Mouse (Mus musculus): ENCODE results near the gene Nans. TPM values are rescaled to one million over a fixed set of nuclear protein-coding genes. Genes with fewer than 3 reads are reported as not detected.

Nans gene
- total RNA-seq, 2 experiments from 2014 or later, result 15.5 to 16.5 TPM

DNA sequence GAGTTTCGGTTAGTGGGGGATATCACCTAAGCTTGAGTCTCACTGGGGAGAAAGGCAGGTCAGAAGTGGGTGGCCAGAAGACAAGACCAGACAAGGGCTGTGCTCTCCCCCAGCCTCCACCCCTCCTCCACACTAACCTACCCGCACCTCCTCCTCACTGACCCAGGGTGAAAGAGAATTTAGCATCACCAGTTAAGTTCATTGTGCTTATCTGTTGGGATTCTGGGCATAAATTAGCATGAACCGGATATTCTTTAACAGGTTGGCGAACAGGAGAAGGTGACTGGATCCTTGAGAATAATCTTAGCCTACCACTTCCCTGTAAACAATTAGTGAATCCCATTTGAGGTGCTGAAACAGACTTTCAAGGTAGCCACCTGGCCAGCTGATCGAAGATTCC lies 13.9 kb upstream of the Nans start:
- DNase-seq (ENCODE audit: low spot score), result no peak
- intact Hi-C loops (cut with DNase I), result no loop called here

DNA sequence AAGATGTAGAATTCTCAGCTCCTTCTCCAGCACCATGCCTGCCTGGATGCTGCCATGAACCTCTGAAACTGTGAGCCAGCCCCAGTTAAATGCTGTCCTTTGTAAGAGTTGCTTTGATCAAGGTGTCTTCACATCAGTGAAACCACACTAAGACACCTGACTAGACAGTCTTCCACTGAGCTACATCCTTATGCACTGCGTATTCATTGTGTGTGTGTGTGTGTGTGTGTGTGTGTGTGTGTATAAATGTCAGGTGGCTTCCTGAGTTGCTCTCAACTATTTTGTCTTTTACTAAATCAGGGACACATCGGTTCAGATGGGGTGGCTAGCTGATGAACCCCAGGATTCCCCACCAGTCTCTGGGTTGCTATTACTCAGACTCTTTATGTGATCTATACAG lies 10.0 kb upstream of the Nans start:
- no peak for DNase-seq (ENCODE audit: low spot score)
- intact Hi-C loops (cut with DNase I), result no loop called here

DNA sequence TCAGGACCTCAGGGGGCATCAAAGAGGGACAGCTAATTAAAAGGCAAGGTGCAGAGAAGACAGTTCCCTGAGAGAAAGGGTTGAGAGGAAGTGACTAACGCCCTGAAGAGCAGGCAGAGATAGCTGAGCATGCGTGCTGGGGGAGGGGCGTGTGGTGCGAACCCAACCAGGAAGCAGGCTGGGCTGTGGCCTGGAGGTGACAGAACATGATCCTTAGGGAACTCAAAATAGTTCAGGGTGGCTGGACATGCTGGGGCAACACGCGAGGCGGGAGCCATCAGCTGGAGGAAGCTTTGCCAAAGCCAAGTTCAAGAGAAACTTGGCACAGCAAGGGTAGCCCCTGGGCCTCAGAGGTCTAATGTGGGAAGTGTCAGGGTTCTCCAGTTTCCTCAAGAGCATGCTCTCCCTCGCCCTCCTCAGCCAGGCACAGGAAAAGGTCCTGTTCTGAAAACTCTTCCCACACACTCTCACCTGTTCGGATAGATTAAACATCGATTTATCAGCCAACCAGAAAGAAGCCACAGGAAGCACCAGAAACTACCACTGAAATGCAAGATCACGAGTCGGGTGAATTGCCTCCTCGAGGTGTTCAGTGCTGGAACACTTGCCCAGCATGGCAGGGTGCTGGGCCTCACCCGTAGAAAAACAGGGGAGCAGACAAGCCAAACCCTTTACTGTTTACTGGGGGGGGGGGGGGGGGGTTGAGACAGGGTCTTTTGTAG lies 3.2 kb upstream of the Nans start:
- peak; percentile 69 for DNase-seq (ENCODE audit: low spot score)
- intact Hi-C loops (cut with DNase I), result loop anchor here (5.0 kb wide), 1 partner anchor 34 kb away; the partner anchor contains the start of gene Anp32b

DNA sequence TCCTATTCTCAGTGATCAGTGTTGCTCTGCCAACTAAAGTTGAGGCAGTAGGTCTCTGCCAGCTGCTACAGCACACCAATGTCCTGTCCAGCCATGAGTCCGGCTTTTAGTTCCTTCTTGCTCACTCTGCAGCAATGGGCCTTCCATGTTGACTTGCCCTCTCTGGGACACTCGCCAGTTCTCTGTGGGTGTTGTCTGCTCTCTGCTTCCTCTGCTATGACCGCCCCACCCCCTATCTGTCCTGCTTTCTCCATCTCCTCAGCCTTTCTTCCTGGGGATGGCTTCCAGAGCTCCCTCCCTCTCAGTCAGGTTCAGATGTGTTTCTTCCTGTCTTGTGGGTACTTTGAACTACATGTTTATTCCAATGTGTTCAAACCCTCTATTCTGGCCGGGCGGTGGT lies 1.7 kb upstream of the Nans start:
- intact Hi-C loops (cut with DNase I), result loop anchor here (5.0 kb wide), 1 partner anchor 35 kb away; the partner anchor contains the start of gene Anp32b

DNA sequence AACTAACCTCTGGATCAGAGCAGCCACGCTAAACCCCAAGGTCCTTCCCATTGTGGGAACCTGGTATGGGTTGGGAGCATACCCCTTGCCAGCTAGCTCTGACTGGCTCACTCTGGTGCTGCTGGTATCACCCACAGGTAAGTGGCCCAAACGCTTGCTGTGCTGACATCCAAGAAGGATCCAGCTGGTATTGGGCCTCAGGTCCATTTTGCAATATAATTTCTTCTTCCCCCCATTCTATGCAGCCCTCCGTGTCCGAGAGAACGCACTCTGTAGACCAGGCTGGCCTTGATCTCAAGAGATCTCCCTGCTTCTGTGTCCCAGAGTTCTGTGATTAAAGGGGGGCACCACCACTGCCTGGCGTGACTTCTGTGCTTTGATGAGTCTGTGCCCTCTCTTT lies 4.0 kb downstream of the Nans start:
- DNase-seq (ENCODE audit: low spot score), result no peak
- intact Hi-C loops (cut with DNase I), result no loop called here

More for the DNA sequence above, 1.7 kb upstream of the Nans start:
- DNase-seq (ENCODE audit: low spot score), result peak; percentile 73

DNA sequence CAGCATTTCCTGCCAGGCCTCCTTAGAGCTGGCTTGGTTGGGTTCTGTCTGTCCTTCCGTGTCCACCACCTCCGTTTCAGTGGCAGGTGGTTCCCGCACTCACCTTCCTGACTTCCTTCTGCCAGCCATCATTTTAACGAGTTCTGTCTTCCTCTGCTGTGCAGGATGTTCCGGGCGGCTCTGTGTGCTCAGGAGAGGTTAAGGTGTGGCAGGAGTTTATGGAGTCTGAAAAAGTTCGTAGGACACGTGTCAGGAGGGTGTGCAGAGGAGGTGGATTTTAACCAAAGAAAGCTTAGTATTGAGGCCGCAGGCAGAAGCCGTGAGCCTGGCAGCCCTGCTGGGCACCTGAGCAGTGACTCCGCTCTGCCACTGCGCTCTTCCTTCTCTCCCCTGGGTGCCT lies 6.5 kb downstream of the Nans start:
- no peak for DNase-seq (ENCODE audit: low spot score)
- intact Hi-C loops (cut with DNase I), result loop anchor here (5.0 kb wide), 1 partner anchor 162 kb away; no protein-coding TSS in a partner anchor

DNA sequence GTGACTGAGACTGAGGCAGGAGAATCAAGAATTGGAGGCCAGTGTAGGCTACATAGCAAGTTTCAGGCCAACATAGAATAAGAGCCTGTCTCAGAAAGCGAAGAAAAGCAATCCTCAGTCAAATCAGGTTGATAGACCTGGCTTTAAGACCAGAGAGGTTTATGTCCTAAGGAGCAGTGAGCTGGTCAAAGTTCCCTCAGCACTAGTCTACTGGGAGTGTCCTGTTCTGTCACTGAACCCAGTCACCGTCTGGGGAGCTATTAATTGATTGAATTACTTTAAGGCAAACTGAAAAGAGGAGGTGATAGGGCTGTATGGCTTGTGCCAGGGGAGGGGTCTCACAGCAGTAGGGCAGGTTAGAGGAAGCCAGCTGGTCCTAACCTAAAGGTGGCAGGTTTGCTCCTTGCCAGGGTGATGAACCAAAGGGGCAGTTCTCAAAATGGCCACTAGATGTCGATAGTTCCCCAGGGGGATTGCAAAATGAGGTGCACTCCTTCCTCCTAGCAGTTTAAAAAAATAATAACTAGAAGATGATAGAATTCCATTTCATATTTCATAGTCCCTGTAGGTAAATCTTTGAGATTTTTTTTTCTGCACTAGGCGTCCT lies 8.3 kb downstream of the Nans start:
- intact Hi-C loops (cut with DNase I), result loop anchor here (5.0 kb wide), 1 partner anchor 160 kb away; no protein-coding TSS in a partner anchor
- no peak for DNase-seq (ENCODE audit: low spot score)

DNA sequence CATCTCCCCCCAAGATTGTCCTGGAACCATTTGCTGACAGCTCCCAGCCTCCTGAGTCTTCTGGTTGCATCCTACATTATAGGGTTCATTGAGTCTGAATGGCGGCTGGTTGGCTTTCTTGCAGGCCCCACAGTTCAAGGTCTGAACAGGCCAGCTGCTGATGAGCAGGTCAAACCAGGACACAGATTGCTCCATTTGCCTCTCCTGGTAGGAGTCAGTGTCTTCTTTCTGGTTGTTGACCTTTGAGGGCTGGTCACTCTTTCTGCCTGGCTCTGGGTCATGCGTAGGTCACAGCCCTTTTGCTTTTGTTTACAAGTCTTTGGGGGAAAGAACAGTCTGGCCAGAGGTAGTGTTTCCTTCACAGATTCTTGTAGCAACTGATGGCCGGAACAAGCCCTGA lies 9.5 kb downstream of the Nans start:
- intact Hi-C loops (cut with DNase I), result loop anchor here (2.0 to 5.0 kb wide), 2 partner anchors 48 to 159 kb away; partner anchors contain the start of gene Anp32b
- no peak for DNase-seq (ENCODE audit: low spot score)

DNA sequence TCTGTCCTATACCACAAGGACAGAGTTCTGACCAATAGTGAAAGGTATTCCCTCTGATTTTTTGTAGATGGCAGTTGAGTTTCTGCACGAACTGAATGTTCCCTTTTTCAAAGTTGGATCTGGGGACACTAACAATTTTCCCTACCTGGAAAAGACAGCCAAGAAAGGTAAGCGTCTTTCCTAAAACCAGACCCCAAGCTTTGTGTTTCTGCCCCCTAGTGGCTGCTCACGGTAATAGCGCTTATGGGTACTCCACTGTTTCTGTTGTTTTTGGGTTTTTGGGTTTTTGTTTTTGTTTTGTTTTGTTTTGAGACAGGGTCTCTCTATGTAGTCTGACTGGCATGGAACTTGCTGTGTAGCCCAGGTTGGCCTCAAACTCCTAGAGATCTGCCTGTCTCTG lies 9.9 kb downstream of the Nans start:
- intact Hi-C loops (cut with DNase I), result loop anchor here (2.0 to 5.0 kb wide), 2 partner anchors 48 to 158 kb away; partner anchors contain the start of gene Anp32b

DNA sequence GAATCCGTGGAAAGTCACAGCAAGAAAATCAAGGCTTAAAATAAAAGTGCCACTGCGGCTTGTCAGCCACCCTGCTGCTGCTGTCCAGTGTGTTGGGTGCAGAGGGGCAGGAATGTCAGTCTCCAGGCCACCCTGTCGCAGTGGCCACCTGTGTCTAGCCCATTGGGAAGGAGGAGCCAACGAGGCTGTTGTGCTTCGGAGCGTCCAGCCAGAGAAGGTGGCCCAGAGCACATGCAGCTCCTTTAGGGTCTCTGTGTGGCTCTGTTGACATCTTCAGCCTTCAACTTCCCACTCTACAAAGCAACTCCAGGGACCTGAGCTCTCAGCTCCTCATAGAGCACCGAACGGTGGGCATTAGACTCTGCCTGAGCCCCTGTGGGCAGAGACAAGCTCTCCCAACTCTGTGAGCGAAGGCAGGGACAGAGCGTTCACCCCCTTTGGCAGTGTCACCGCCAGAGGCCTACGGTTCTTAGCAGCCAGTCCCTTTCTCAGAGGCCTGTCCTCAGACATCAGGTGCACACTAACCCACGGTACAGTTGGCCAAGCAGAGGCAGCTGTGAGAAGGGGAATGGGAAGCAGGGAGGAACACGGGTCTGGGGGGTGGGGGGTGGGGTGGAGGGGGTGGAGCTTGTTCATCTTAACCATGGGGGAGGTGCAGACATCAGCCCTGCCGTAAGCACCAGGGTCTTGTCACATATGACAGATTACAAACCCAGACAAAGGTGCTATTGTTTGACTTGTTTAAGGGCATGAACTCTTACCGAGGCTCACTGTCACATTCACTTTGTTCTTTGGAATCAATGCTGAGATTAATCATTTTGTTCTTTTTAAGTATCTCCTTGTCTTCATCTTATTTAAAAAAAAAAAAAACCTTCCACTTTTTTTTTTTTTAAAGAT lies 13.8 kb downstream of the Nans start:
- DNase-seq (ENCODE audit: low spot score), result no peak
- intact Hi-C loops (cut with DNase I), result no loop called here

More for the DNA sequence above, 9.9 kb downstream of the Nans start:
- DNase-seq (ENCODE audit: low spot score), result no peak

DNA sequence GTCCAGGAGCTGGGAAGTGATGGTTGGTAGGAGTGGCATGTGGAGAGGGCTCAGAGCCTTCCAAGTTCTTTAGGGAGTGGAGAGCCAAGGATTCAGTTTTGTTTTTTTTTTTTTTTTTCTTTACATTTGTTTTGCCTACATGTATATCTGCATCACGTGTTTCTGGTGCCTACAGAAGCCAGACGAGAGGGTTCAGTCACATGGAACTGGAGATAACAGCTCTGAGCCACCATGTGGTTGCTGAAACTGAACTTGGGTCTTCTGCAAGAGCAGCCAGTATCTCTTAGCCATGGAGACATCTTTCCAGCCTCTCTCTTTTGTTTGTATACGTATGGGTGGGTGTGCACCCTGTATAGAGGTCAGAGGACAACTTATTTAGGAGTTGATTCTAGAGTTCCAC lies 14.8 kb downstream of the Nans start:
- DNase-seq (ENCODE audit: low spot score), result no peak
- intact Hi-C loops (cut with DNase I), result no loop called here

DNA sequence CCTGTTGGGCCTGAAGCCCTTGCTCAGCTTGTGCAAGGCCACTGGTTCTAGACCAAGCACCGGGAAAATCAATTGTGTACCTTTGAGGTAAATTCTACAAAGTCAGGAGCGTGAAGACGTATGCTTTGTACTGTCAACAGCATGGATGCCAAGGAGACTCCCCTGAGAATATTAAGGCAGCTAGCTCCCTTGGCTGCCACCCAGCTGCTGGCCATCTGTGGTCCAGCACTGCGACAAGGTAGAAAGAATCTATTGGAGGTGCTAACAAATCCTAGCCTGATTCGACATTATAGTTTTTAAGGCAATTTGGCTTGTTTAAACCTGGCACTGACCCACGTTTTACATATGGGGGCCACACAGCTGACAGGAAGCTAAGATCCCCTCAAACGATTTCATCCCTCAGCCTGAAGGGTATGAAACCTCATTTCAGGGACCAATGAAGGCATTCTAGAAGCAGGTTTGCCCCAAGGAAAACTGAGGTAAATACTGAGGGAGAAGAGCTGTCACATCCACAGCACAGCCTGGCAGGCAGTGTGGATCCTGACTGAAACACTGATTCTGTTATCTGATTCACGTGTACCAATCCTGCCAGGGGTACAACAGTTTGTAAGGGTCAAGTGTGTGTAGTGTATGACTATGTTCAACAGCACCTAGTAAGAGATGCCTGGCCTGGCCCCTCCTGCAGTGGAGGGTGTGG lies 16.5 kb downstream of the Nans start:
- no peak for DNase-seq (ENCODE audit: low spot score)
- intact Hi-C loops (cut with DNase I), result no loop called here

DNA sequence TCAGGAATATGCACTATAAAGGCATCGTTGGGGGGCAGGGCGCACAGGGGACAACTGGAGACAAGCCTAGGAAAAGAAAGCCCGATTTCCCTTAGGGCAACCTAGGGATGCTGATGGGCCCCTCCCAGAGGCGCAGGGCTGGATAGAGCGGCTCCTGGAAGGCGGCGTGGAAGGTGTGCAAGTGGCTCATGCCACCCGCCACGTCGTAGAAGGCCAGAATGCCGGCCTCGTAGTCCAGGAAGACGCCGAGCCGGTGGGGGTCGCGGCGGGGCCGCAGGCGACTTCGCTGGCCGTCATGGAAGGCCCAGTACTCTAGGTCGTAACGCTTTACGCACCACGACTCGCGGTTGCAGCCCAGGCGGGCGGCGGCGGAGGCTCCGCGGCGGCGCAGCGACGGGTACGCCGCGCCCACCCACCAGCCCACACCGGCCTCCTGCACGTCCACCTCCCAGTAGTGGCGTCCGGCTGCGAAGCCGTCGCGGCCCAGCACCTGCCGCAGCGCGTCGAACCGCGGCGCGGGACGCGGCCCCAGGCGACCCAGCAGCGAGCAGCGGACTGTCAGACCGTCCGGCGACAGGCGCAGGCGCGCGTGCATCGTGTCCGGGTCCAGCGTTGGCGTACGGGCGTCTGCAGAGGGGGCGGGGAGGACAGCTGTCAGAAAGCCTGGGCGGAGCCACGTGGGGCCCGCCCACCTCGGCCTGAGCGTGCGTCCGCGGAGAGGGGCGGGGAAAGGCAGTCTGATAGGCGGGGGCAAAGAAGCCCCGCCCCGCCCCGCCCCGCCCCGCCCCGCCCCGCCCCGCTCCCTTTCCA lies 18.0 kb downstream of the Nans start:
- intact Hi-C loops (cut with DNase I), result no loop called here
- peak; percentile 91 for DNase-seq (ENCODE audit: low spot score)

DNA sequence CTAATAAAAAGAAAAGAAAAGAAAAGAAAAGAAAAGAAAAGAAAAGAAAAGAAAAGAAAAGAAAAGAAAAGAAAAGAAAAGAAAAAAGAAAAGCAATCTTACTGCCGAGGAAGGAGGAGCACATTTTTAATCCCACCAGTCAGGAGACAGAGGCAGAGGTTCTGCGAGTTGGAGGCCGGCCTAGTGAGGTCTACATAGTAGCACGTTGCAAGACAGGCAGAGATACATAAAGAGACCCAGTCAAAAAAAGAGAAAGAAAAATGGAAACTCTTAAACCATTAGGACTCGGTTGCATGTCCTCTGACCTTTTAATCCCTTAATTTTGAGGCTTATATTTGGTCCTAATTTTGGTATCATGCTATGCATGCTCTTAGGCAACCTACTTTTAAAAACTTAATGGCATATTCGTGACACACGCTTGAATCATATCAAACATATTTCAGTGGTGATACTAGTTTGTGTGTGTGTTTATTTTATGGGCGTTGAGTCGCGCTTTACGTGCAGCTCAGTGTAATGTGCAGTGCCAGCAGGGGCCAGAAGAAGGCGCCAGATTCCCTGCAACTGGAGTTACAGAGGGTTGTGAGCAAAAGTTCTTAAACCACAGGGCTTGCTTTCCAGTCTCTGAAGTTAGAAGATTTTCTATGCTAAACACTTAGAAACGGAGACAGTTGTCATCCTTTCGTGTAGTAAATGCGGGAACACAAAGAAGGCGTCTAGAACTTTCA lies 18.9 kb downstream of the Nans start:
- intact Hi-C loops (cut with DNase I), result loop anchor here (2.0 kb wide), 1 partner anchor 15 kb away; no protein-coding TSS in a partner anchor
- DNase-seq (ENCODE audit: low spot score), result peak; percentile 44

DNA sequence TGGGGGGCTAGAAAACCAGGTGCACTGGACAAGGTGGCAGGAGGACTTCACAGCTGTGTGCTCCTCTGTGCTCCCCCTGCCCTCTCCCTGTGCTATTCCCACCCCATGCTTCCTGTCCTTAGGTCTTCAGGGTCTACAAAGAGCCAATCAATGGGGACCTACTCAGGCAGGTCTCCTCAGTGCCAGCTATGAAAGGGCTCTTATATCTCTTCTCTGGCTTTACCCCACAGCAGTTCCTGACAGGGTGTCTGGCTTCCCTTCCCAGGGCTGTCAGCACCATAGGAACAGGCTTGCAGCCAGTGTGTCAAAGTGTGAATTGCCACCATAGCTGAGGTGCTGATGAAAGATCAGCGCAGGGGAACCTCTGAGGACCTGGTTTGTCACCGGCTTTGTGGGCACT lies 31.4 kb downstream of the Nans start:
- no peak for DNase-seq (ENCODE audit: low spot score)
- intact Hi-C loops (cut with DNase I), result no loop called here

DNA sequence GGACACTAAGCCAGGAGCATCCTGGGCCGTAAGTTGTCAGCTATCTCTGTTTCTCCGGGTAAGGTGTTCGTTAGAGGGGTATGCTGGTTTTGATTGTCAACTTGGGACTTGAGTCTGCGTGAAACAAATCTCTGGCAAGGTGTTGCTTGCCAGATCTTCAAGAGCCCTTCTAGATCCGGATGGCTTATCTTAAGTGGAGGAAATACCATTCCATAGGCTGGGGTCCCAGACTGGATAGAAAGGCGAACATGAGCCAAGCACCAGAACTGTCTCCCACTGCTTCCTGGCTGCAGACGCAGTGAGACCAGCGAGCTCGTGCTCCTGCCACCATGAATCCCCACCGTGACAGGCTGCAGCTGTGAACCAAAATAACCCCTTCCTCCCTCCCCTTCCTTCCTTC lies 32.4 kb downstream of the Nans start:
- intact Hi-C loops (cut with DNase I), result no loop called here
- no peak for DNase-seq (ENCODE audit: low spot score)

DNA sequence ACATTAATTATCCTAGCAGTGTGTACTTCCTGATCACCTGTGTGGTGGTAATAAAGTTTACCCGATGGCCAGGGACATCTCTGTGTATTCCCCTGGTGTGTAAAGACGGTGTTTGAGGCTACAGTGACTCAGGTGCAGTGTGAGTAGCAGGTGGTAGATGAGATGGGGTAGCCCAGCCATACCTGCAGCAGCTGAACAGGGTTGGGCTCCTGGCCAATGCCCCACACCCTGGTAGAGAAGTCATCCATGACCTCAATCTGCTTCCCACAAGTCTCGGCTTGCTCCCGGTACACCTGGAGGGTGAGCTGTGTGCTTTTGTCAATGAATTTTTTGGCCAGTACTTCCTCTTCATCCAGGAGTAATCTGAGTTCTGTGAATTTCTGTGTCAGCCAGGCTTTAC lies 34.3 kb downstream of the Nans start:
- DNase-seq (ENCODE audit: low spot score), result no peak
- intact Hi-C loops (cut with DNase I), result loop anchor here (2.0 kb wide), 1 partner anchor 15 kb away; no protein-coding TSS in a partner anchor

DNA sequence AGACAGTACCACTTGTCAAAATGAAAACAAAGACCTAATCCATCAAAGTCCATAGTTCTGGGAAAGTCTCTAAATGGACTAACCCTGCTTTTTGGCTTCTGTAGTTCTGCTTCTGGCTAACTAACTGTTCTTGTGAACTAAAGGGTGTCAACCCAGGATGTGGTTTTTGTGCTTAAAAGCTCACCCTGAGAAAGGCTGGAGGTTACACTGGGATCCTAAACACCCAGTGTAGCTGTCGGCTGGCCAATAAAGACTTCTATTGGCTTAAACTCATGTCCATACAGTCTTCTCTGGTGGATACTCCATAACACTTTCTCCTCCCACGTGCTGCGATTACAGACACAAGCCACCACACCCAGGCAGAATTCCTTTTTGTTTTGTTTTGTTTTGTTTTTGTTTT lies 37.2 kb downstream of the Nans start:
- DNase-seq (ENCODE audit: low spot score), result no peak
- intact Hi-C loops (cut with DNase I), result no loop called here
